Mouse (Mus musculus) CD4-positive naive resting alpha-beta T cell, adult 76 days (primary cell): ENCODE data around the gene Arcn1. TPM values are rescaled to one million over a fixed set of nuclear protein-coding genes. Genes with fewer than 3 reads are reported as not detected.

Experiments
- total RNA-seq: library from RNA; stranded (reverse); gene quantifications from one replicate; pipeline ENCODE4 v1.2.4, GENCODE M21; 2023

Arcn1 gene
- 145 TPM for total RNA-seq

GRCm38 (mm10) chr9:44767101-44768028 is at the start of gene Arcn1, which contains the start of gene Ift46:
Arcn1 (minus strand) TSS chr9:44767845.
Ift46 (plus strand) TSS chr9:44767908.

GRCm38 (mm10) chr9:44802808-44803450 is 35.3 kb upstream of the Arcn1 start, which contains the start of gene Ttc36:
Ttc36 (minus strand) TSS chr9:44803072.

GRCm38 (mm10) chr9:44799102-44799957 is 31.7 kb upstream of the Arcn1 start, which contains the start of gene Tmem25:
Tmem25 (minus strand) TSS chr9:44799307.

GRCm38 (mm10) chr9:44734524-44735494 is 32.8 kb downstream of the Arcn1 start, which contains the start of gene Phldb1:
Phldb1 (minus strand) TSS chr9:44735198.

Other genes with a start within 250 kb of the Arcn1 start
- 26.2 TPM for gene Cxcr5, start 206.0 kb downstream of the Arcn1 start, total RNA-seq
- 258 TPM for gene Ddx6, start 163.0 kb downstream of the Arcn1 start, total RNA-seq
- gene Treh, start 94.6 kb downstream of the Arcn1 start, total RNA-seq, result not detected
- gene Phldb1, start 32.6 kb downstream of the Arcn1 start, total RNA-seq, result 1.8 TPM
- 61.6 TPM for gene Ift46, start 63 bp upstream of the Arcn1 start, total RNA-seq
- 1.6 TPM for gene Tmem25, start 31.5 kb upstream of the Arcn1 start, total RNA-seq
- gene Ttc36, start 35.2 kb upstream of the Arcn1 start, total RNA-seq, result 2.9 TPM
- 152 TPM for gene Kmt2a, start 113.5 kb upstream of the Arcn1 start, total RNA-seq
- gene Atp5l, start 152.9 kb upstream of the Arcn1 start, total RNA-seq, result 136 TPM
- gene Ube4a, start 197.8 kb upstream of the Arcn1 start, total RNA-seq, result 94.2 TPM
- gene Cd3g, start 212.6 kb upstream of the Arcn1 start, total RNA-seq, result 393 TPM
- gene Cd3d, start 213.9 kb upstream of the Arcn1 start, total RNA-seq, result 357 TPM
- gene Cd3e, start 241.8 kb upstream of the Arcn1 start, total RNA-seq, result 690 TPM